Mouse (Mus musculus): ENCODE measurements around the gene Pbx4.

DNA sequence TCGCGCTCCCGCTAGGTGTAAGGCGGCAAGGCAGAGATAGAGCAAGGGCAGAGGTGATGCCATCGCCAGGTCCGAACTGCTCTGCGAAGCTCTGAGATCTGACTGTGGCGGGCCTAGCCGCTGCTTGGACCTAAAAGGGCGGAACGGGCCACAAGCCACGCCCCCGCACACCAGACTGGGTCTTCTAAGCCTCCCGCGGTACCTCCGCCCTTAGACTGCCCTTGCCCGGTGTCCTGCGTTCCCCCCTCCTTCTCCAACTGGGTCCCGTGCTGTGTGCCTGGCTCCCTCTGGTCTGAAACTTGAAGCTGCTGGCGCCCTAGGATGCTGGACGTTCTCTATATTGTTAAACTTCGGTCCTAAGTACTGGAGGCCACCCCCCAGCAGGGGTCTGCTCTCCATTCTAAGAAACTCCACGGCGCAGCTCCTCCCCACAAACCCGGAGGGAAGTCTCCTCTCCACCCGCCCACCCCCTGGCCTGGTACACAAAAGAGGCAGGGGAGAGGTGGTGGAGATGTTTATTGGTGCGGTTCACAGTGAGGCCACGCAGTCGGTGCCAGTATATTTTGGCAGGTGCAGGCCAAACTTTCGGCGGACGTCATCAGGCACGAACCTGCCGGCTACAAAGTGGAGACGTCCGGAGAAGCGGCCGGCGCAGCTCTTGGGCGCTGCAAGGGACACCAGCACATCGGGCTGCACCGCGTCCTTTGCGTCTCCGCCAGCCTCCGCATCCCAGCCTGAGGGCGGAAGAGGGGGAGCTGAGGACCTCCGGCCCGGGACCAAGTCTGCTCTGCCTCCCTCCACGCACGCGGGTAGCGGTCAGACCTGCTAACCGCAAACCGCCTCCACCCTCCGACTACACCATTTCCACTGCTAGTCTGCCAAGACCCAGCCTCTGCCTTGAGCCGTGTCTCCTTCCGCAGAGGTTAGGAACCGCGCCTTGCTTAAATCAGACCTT, 55.3 kb downstream of the Pbx4 start, which contains the start of gene Cilp2:
- TF ChIP-seq CTCF (conservative IDR thresholded peaks at IDR 0.05; ENCODE audit: low read length) (no peak), NANOG (IDR thresholded peaks at IDR 0.05; ENCODE audit: borderline replicate concordance, low read length) (no peak), POU5F1 (IDR thresholded peaks at IDR 0.05; ENCODE audit: borderline replicate concordance, low read length) (no peak)

Data from E14TG2a.4 (cell line).